Mouse (Mus musculus): ENCODE data around the gene Fam78a.

- TF ChIP-seq CTCF (IDR thresholded peaks at IDR 0.05; ENCODE audit: low read depth) (no peak), EP300 (optimal IDR thresholded peaks at IDR 0.05) (no peak)
Observed at GRCm38 (mm10) chr2:32060228-32060805, 24.3 kb downstream of the Fam78a start.
